Mouse (Mus musculus) CH12.LX (cell line): ENCODE measurements around the gene Kdm4c.

Source experiments
- CHD2 ChIP-seq: IDR thresholded peaks from 2 replicates; pipeline ENCODE4 v1.6.1; 2011; ENCODE audit warnings: low read length, improper control_type of control experiment
- CTCF ChIP-seq, 2 experiments: IDR thresholded peaks in 1 of 2; conservative IDR thresholded peaks in 1 of 2; 2 replicates each; pipeline ENCODE4 v1.5.1; 2011 to 2012; ENCODE audit warnings: low read depth in 2 of 2, low read length in 2 of 2, improper control_type of control experiment in 1 of 2, inconsistent platforms in 1 of 2, mild to moderate bottlenecking in 1 of 2, moderate library complexity in 1 of 2
- EP300 ChIP-seq: IDR thresholded peaks from 2 replicates; pipeline ENCODE4 v1.6.1; 2011; ENCODE audit warnings: low read length, improper control_type of control experiment
- JUND ChIP-seq: conservative IDR thresholded peaks from 2 replicates; pipeline ENCODE4 v1.6.1; 2011; ENCODE audit warnings: low read depth, low read length, improper control_type of control experiment
- MYC ChIP-seq: IDR thresholded peaks from 2 replicates; pipeline ENCODE4 v1.6.1; 2011; ENCODE audit warnings: low read depth, mild to moderate bottlenecking, improper control_type of control experiment, low read length
- NELFE ChIP-seq: IDR thresholded peaks from 2 replicates; pipeline ENCODE4 v1.6.1; 2011; ENCODE audit warnings: low read depth, low read length, improper control_type of control experiment
- PAX5 ChIP-seq: IDR thresholded peaks from 2 replicates; pipeline ENCODE4 v1.6.1; 2012; ENCODE audit warnings: low read length, inconsistent platforms, mixed read lengths
- POLR2A ChIP-seq: IDR thresholded peaks from 2 replicates; pipeline ENCODE4 v1.6.1; 2011; ENCODE audit warnings: low read depth, mild to moderate bottlenecking, improper control_type of control experiment, low read length

- TF ChIP-seq CHD2 = no peak
- no peak for TF ChIP-seq JUND
- no peak for TF ChIP-seq POLR2A
- TF ChIP-seq CTCF (conservative IDR thresholded peaks at IDR 0.05 in 1 of 2, IDR thresholded peaks at IDR 0.05 in 1 of 2; ENCODE audit: low read depth in 2 of 2, low read length in 2 of 2) = no peak
- no peak for TF ChIP-seq PAX5
- TF ChIP-seq MYC = no peak
- no peak for TF ChIP-seq NELFE
- TF ChIP-seq EP300 = no peak
Observed at GRCm38 (mm10) chr4:74294726-74295125, 52.4 kb downstream of the Kdm4c start.
